Mouse (Mus musculus): ENCODE results near the gene Wwc1. TPM values are rescaled to one million over a fixed set of nuclear protein-coding genes. Genes with fewer than 3 reads are reported as not detected.
A peak's percentile ranks its signal among the peaks of the same experiment; 100 is the strongest.

Gene Wwc1
- polyA plus RNA-seq (2015; fragmentation: Nextera tagmentation; extraction: Ambion mirVana) = 5.0 and 5.8 TPM in 2 replicates

GRCm38 (mm10) chr11:35980411-35980917, at the start of gene Wwc1:
TSS of gene Wwc1 (minus strand) at chr11:35980527.
- no peaks in the 10 kb centered on the region for H3K36me3 ChIP-seq (ENCODE audit: control insufficient read depth, insufficient read depth, low read length)
- peak within 1 kb of the TSS; percentile 82 for H3K9ac ChIP-seq (ENCODE audit: low read length)
- peaks cover 9% of the 10 kb centered on the region; the same call in 1 of the 2 replicates for H3K4me1 ChIP-seq (ENCODE audit: control insufficient read depth, insufficient read depth, low read length)
- 1% methylated on average over 47 of the region's 47 CpGs for WGBS
- H3K27me3 ChIP-seq (ENCODE audit: control insufficient read depth, insufficient read depth, low read length) = peaks cover 9% of the 10 kb centered on the region
- no peaks in the 10 kb centered on the region for H3K9me3 ChIP-seq (replicated peaks; ENCODE audit: control insufficient read depth, low read length)
- peak within 1 kb of the TSS; percentile 70 for H3K27ac ChIP-seq (ENCODE audit: low read length)
- peak; percentile 84 for ATAC-seq (ENCODE audit: insufficient read depth, low FRiP score)
- peak within 1 kb of the TSS; percentile 77 for H3K4me3 ChIP-seq (replicated peaks; ENCODE audit: low read length)
- peak within 1 kb of the TSS; percentile 83 for H3K4me2 ChIP-seq (ENCODE audit: low read depth, low read length)

GRCm38 (mm10) chr11:36020009-36020408, 39.7 kb upstream of the Wwc1 start:
- H3K27ac ChIP-seq (ENCODE audit: low read length) = no peak overlapping the region
- H3K4me1 ChIP-seq (ENCODE audit: control insufficient read depth, insufficient read depth, low read length) = no peaks in the 10 kb centered on the region
- WGBS = 50% methylated on average over 3 of the region's 3 CpGs
- H3K4me2 ChIP-seq (ENCODE audit: low read depth, low read length) = no peak overlapping the region
- no peak overlapping the region for H3K9ac ChIP-seq (ENCODE audit: low read length)
- no peaks in the 10 kb centered on the region for H3K27me3 ChIP-seq (ENCODE audit: control insufficient read depth, insufficient read depth, low read length)
- ATAC-seq (ENCODE audit: insufficient read depth, low FRiP score) = no peak
- no peaks in the 10 kb centered on the region for H3K9me3 ChIP-seq (replicated peaks; ENCODE audit: control insufficient read depth, low read length)
- H3K4me3 ChIP-seq (replicated peaks; ENCODE audit: low read length) = no peak overlapping the region
- H3K36me3 ChIP-seq (ENCODE audit: control insufficient read depth, insufficient read depth, low read length) = no peaks in the 10 kb centered on the region

GRCm38 (mm10) chr11:36013179-36013578, 32.9 kb upstream of the Wwc1 start:
- ATAC-seq (ENCODE audit: insufficient read depth, low FRiP score) = no peak
- no peaks in the 10 kb centered on the region for H3K4me1 ChIP-seq (ENCODE audit: control insufficient read depth, insufficient read depth, low read length)
- 68% methylated on average over 4 of the region's 4 CpGs for WGBS
- no peaks in the 10 kb centered on the region for H3K27me3 ChIP-seq (ENCODE audit: control insufficient read depth, insufficient read depth, low read length)
- H3K36me3 ChIP-seq (ENCODE audit: control insufficient read depth, insufficient read depth, low read length) = no peaks in the 10 kb centered on the region
- no peak overlapping the region for H3K9ac ChIP-seq (ENCODE audit: low read length)
- H3K27ac ChIP-seq (ENCODE audit: low read length) = no peak overlapping the region
- H3K4me2 ChIP-seq (ENCODE audit: low read depth, low read length) = no peak overlapping the region
- H3K4me3 ChIP-seq (replicated peaks; ENCODE audit: low read length) = no peak overlapping the region
- H3K9me3 ChIP-seq (replicated peaks; ENCODE audit: control insufficient read depth, low read length) = no peaks in the 10 kb centered on the region

- no peak overlapping the region for H3K9ac ChIP-seq (ENCODE audit: low read length)
- H3K9me3 ChIP-seq (replicated peaks; ENCODE audit: control insufficient read depth, low read length) = no peaks in the 10 kb centered on the region
- no peak overlapping the region for H3K4me3 ChIP-seq (replicated peaks; ENCODE audit: low read length)
- H3K27ac ChIP-seq (ENCODE audit: low read length) = no peak overlapping the region
- 78% methylated on average over 11 of the region's 11 CpGs for WGBS
- no peaks in the 10 kb centered on the region for H3K27me3 ChIP-seq (ENCODE audit: control insufficient read depth, insufficient read depth, low read length)
- no peaks in the 10 kb centered on the region for H3K36me3 ChIP-seq (ENCODE audit: control insufficient read depth, insufficient read depth, low read length)
- no peak overlapping the region for H3K4me2 ChIP-seq (ENCODE audit: low read depth, low read length)
- no peak for ATAC-seq (ENCODE audit: insufficient read depth, low FRiP score)
- no peaks in the 10 kb centered on the region for H3K4me1 ChIP-seq (ENCODE audit: control insufficient read depth, insufficient read depth, low read length)
Measured at GRCm38 (mm10) chr11:36009281-36010208, 29.2 kb upstream of the Wwc1 start.

GRCm38 (mm10) chr11:36002900-36003299, 22.6 kb upstream of the Wwc1 start:
- Histone ChIP-seq H3K4me3 (replicated peaks; ENCODE audit: low read length) (no peak overlapping the region), H3K9me3 (replicated peaks; ENCODE audit: control insufficient read depth, low read length) (no peaks in the 10 kb centered on the region), H3K27me3 (ENCODE audit: control insufficient read depth, insufficient read depth, low read length) (peaks cover 4% of the 10 kb centered on the region; the same call in 1 of the 2 replicates), H3K4me2 (ENCODE audit: low read depth, low read length) (no peak overlapping the region), H3K4me1 (ENCODE audit: control insufficient read depth, insufficient read depth, low read length) (no peaks in the 10 kb centered on the region), H3K27ac (ENCODE audit: low read length) (no peak overlapping the region), H3K36me3 (ENCODE audit: control insufficient read depth, insufficient read depth, low read length) (no peaks in the 10 kb centered on the region), H3K9ac (ENCODE audit: low read length) (no peak overlapping the region)
- no peak for ATAC-seq (ENCODE audit: insufficient read depth, low FRiP score)
- 59% methylated on average over 4 of the region's 4 CpGs for WGBS

- Histone ChIP-seq H3K27ac (ENCODE audit: low read length) (no peak overlapping the region), H3K27me3 (ENCODE audit: control insufficient read depth, insufficient read depth, low read length) (peaks cover 4% of the 10 kb centered on the region; the same call in 1 of the 2 replicates), H3K4me1 (ENCODE audit: control insufficient read depth, insufficient read depth, low read length) (no peaks in the 10 kb centered on the region), H3K9me3 (replicated peaks; ENCODE audit: control insufficient read depth, low read length) (no peaks in the 10 kb centered on the region), H3K36me3 (ENCODE audit: control insufficient read depth, insufficient read depth, low read length) (no peaks in the 10 kb centered on the region), H3K9ac (ENCODE audit: low read length) (no peak overlapping the region), H3K4me2 (ENCODE audit: low read depth, low read length) (peak overlapping the region; percentile 51), H3K4me3 (replicated peaks; ENCODE audit: low read length) (peak overlapping the region; percentile 24)
- WGBS = 6% methylated on average over 28 of the region's 28 CpGs
- peak; percentile 86 for ATAC-seq (ENCODE audit: insufficient read depth, low FRiP score)
Measured at GRCm38 (mm10) chr11:36001282-36001970, 21.1 kb upstream of the Wwc1 start.

- WGBS = 6% methylated on average over 10 of the region's 10 CpGs
- no peak overlapping the region for H3K27ac ChIP-seq (ENCODE audit: low read length)
- peak overlapping the region; percentile 51 for H3K4me2 ChIP-seq (ENCODE audit: low read depth, low read length)
- no peaks in the 10 kb centered on the region for H3K9me3 ChIP-seq (replicated peaks; ENCODE audit: control insufficient read depth, low read length)
- H3K9ac ChIP-seq (ENCODE audit: low read length) = no peak overlapping the region
- H3K4me1 ChIP-seq (ENCODE audit: control insufficient read depth, insufficient read depth, low read length) = no peaks in the 10 kb centered on the region
- H3K4me3 ChIP-seq (replicated peaks; ENCODE audit: low read length) = peak overlapping the region; percentile 24
- no peaks in the 10 kb centered on the region for H3K36me3 ChIP-seq (ENCODE audit: control insufficient read depth, insufficient read depth, low read length)
- peak; percentile 26; the same call in 1 of the 2 replicates for ATAC-seq (ENCODE audit: insufficient read depth, low FRiP score)
- peaks cover 4% of the 10 kb centered on the region; the same call in 1 of the 2 replicates for H3K27me3 ChIP-seq (ENCODE audit: control insufficient read depth, insufficient read depth, low read length)
Measured at GRCm38 (mm10) chr11:36000585-36001281, 20.4 kb upstream of the Wwc1 start.

- Histone ChIP-seq H3K36me3 (ENCODE audit: control insufficient read depth, insufficient read depth, low read length) (no peaks in the 10 kb centered on the region), H3K4me3 (replicated peaks; ENCODE audit: low read length) (no peak overlapping the region), H3K9ac (ENCODE audit: low read length) (no peak overlapping the region), H3K27ac (ENCODE audit: low read length) (no peak overlapping the region), H3K4me2 (ENCODE audit: low read depth, low read length) (no peak overlapping the region), H3K27me3 (ENCODE audit: control insufficient read depth, insufficient read depth, low read length) (peaks cover 4% of the 10 kb centered on the region; the same call in 1 of the 2 replicates), H3K4me1 (ENCODE audit: control insufficient read depth, insufficient read depth, low read length) (no peaks in the 10 kb centered on the region), H3K9me3 (replicated peaks; ENCODE audit: control insufficient read depth, low read length) (no peaks in the 10 kb centered on the region)
- WGBS = 24% methylated on average over 4 of the region's 4 CpGs
- no peak for ATAC-seq (ENCODE audit: insufficient read depth, low FRiP score)
Measured at GRCm38 (mm10) chr11:36000038-36000437, 19.7 kb upstream of the Wwc1 start.
